Mouse (Mus musculus) heart, adult 8-10 months (tissue): Measurements from ENCODE around the gene Zfp296. TPM values are rescaled to one million over a fixed set of nuclear protein-coding genes. Genes with fewer than 3 reads are reported as not detected.

ENCODE experiments used
- DNase-seq: peaks from one replicate; pipeline ENCODE4 v3.0.0; 2022; ENCODE audit warnings: low spot score
- total RNA-seq, 4 experiments: library from RNA; stranded (reverse); gene quantifications; 2 replicates each; pipeline ENCODE4 v1.2.4; 2022

Gene Zfp296
- under 1 TPM; 0.25 to 0.84 (median 0.34) TPM for total RNA-seq

GRCm38 (mm10) chr7:19577141-19577852 lies at the start of gene Zfp296, which contains the start of gene Gemin7:
Gene Zfp296 (plus strand): TSS chr7:19577287.
Gene Gemin7 (minus strand): TSS chr7:19577595.
- no peak for DNase-seq

- no peak for DNase-seq
These were observed 46.0 kb upstream of the Zfp296 start for GRCm38 (mm10) chr7:19531077-19531476.

DNA sequence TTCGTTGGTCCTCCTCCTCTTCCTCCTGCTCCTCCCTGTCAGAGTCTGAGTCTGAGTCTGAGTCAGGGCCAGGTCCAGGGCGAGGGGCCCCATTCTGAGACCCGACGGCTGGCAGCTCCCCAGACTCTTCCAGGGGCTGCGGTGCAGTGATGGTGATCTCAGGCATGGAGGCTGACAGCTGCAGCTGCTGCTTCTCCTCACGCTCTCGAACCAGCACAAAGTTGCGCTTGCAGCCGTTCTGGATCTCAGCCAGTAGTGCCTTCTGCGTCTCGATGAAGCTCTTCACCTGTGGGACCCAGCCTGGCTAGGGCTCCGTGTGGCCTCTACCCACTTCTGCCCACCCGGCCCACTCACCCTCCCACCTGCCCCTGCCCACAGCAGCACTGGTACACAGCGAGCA lies 44.8 kb upstream of the Zfp296 start:
- no peak for DNase-seq

GRCm38 (mm10) chr7:19534676-19535075 lies 42.4 kb upstream of the Zfp296 start:
- no peak for DNase-seq

DNA sequence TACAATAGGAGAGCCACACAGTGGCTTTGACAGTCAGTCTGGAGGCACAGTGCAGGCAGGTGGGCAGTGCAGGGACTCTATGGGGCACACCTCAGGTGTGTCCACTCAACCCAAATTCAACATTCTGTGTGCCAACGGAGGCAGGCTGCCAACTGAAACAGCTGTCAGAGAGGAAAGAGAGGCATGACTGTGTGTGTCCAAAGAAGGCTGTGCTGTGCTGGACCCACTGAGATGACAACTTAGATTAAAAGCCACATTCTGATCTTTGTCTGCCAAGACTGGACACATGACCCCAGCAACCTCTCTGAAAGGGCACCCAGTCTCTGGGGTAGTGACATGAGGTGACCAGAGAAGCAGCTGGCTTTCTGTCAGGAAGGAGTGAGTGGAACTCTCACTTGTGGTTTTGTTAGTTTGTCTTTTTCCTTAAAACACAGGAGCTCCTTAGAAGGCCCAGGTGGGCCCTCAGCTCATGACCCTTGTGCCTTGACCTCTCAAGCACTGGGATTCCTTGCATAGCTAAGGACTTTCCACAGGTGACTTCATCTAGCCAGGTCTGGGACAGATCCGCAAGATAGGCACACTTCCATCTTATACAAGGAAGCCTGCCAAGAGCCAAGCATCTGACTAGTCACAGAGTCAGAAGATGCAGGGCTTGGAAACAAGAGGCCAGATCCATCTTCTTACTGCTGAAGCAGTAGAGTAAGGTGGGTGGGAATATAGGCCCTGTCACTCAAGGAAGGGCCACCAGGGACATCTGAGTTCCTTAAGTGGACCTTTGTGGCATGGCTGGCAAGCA lies 36.1 kb upstream of the Zfp296 start:
- DNase-seq = no peak

GRCm38 (mm10) chr7:19541681-19542154 lies 35.4 kb upstream of the Zfp296 start:
- DNase-seq = no peak

GRCm38 (mm10) chr7:19542155-19542691 lies 34.9 kb upstream of the Zfp296 start:
- DNase-seq = no peak

- no peak for DNase-seq
These were observed 33.5 kb upstream of the Zfp296 start for GRCm38 (mm10) chr7:19543584-19543983.

DNA sequence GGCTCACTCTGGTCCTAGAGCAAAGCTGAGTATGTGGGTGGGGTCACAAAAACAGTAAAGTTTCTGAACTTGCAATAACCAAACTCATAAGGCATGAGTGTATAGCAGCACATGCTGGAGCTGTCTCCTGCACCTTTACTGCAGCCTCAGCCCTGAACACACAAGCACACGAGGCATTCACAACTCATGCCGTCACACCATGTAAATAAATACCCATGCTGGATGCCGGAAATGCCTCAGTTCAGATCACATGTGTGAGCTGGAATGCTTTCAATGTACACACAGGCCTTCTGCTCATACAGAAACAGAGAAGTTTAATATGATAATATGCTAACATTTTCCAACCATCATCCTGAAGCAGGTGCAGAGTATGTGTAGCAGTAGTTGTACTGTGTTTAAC lies 31.1 kb upstream of the Zfp296 start:
- no peak for DNase-seq

DNA sequence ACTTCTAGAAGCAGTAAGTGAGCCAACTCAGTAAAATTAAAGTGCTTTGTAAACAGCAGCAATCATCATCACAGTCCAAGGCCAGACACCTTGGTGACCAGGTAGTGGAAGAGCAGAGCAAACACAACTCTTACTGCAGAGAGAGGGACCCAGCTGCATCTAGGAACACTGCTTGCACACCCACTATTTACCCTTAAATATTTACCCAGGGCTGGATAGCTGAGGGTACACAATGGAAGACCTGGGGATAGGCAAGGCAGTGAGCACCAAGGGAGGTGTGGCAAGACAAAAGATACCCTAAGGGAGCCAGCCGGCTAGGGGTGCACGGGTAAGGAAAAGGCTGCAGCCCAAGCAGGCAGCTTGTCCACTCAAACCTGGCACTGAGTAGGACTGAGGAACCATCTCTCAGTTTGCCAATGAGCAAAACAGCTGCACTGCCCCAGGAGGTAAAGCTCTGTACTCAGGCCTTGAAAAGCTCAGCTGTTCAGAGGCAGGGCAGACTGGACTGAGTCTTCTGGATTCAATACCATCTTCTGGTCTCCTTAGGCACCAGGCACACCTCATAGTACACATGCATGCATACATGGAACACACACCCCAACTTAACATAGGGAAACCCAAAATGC lies 29.6 kb upstream of the Zfp296 start:
- DNase-seq = no peak

DNA sequence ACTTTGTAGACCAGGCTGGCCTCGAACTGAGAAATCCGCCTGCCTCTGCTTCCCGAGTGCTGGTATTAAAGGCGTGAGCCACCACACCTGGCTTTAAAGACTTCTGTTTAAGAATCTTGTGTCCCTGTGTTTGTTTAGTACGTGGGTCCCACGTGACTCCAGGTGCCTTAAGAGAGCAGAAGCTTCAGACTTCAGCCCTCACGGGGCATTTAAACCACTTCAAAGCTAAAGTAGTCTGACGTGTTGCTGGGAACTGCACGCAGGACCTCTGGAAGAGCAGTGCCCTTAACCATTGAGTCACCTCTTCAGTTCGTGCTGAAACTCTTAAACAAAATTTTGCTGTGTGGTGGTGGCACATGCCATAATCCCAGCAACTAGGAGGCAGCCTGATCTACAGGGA lies 27.7 kb upstream of the Zfp296 start:
- no peak for DNase-seq

GRCm38 (mm10) chr7:19551634-19552033 lies 25.5 kb upstream of the Zfp296 start:
- no peak for DNase-seq

GRCm38 (mm10) chr7:19552443-19552842 lies 24.6 kb upstream of the Zfp296 start:
- DNase-seq = no peak

GRCm38 (mm10) chr7:19554168-19554567 lies 22.9 kb upstream of the Zfp296 start:
- no peak for DNase-seq

DNA sequence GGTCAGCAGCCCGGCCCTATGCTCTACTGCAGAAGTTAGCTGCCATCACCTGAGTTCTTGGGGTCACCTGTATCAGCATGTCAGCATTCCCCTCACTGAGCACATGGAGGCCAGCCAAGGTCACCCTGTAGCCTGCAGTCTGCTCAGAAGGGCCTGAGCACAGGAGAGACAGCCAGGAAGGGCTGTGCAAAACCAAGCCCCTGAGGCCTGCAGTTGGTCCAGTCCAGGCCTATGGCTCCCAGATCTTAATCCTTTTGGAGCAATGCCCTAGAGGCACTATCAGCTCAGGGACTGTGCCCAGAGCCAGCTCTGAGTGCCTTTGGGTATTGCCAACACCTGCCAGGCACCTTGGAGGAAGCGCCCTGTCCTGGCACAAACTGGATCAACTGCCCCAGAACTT lies 20.0 kb upstream of the Zfp296 start:
- no peak for DNase-seq

- DNase-seq = no peak
These were observed 18.8 kb upstream of the Zfp296 start for GRCm38 (mm10) chr7:19557982-19558900.

- no peak for DNase-seq
These were observed 18.1 kb upstream of the Zfp296 start for GRCm38 (mm10) chr7:19558965-19559364.

DNA sequence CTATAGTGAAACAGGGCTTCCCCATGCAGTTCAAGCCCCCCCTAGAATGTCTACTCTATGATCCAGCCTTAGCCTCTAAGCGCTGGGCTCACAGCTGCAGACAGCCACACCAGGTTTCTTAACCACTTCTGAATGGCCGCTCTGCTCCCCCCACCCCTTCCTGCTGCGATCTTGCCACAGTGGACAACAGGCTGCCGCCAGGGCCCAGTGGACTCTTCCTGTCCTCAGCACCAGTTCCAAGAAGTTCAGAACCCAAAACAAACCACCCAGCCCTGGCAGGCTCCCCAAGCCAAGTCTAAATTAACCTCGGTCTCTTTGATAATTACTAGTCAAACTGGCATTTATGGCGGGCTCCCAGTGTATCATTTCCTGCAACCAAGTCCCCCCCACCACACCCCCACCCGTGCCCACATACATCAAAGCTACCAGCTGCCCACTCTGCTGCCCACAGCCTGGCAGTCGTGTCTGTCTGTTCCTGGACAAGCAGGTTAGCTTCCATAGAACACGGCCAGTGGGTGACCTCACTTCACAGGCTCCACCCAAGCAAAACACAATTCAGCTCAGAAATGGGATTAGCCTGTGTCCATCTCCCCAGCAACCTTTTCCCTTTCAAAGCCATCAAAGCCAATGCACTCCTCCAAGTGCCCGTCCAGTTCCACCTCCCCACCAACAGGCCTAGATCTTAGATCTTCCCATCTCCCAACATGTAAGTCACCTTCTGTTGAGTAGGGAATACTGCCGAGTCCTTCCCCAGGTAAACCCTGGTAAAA lies 16.4 kb upstream of the Zfp296 start:
- no peak for DNase-seq

GRCm38 (mm10) chr7:19561431-19561764 lies 15.7 kb upstream of the Zfp296 start:
- no peak for DNase-seq
